In genomic region chr19:45049523-45049922, GRCm38 (mm10) we compare ENCODE assay signal across 16 mouse cellular contexts. TPM values are rescaled to one million over a fixed set of nuclear protein-coding genes. Genes with fewer than 3 reads are reported as not detected.
A peak's percentile ranks its signal among the peaks of the same experiment; 100 is the strongest.
DNase-seq lines count a peak whose midpoint lies in the region; ATAC-seq and TF ChIP-seq lines count a peak whose summit lies in the region.
"Had no signal": no experiment of that assay in that cellular context is flagged by ENCODE, and none has a peak within 500 bp of the region (broad histone marks: within the 10 kb centered on the region; RNA-seq: fewer than 3 reads in every experiment).

No protein-coding gene starts in this region.

- H3K27me3 ChIP-seq in midbrain, embryonic 13.5 days = peaks cover 18% of the 10 kb centered on the region
- peaks cover 18% of the 10 kb centered on the region for H3K27me3 ChIP-seq in midbrain, embryonic 11.5 days (ENCODE audit: control insufficient read depth, insufficient read depth, low read length)
- H3K27me3 ChIP-seq in midbrain, embryonic 15.5 days (replicated peaks) = peaks cover 4% of the 10 kb centered on the region; the same call in 1 of the 2 replicates

- no peak for TF ChIP-seq CTCF in gastrocnemius, adult 2 months (IDR thresholded peaks at IDR 0.05)

- ATAC-seq in midbrain, embryonic 13.5 days = no peak
- no peak for ATAC-seq in midbrain, embryonic 11.5 days (ENCODE audit: low FRiP score)
- no peak for ATAC-seq in midbrain, embryonic 15.5 days (replicated peaks)
- ATAC-seq: Patski had no signal

- intact Hi-C loops in gastrocnemius, adult 2 months (cut with DNase I) = no loop called here
- intact Hi-C loops in gastrocnemius, postnatal 36 days (cut with DNase I) = no loop called here

- H3K36me3 ChIP-seq in midbrain, embryonic 13.5 days = peaks cover 40% of the 10 kb centered on the region
- no peaks in the 10 kb centered on the region for H3K36me3 ChIP-seq in midbrain, embryonic 11.5 days (ENCODE audit: control insufficient read depth, insufficient read depth, low read length)
- peaks cover 16% of the 10 kb centered on the region; the same call in 1 of the 2 replicates for H3K36me3 ChIP-seq in midbrain, embryonic 15.5 days (replicated peaks)
- H3K36me3 ChIP-seq: liver, embryonic 13.5 days had no signal

- H3K4me2 ChIP-seq in midbrain, embryonic 13.5 days (replicated peaks) = peak overlapping the region; percentile 71; the same call in 1 of the 2 replicates
- no peak overlapping the region for H3K4me2 ChIP-seq in midbrain, embryonic 11.5 days
- H3K4me2 ChIP-seq in midbrain, embryonic 15.5 days = peak overlapping the region; percentile 83; the same call in 1 of the 2 replicates
- H3K4me2 ChIP-seq: liver, embryonic 13.5 days had no signal

- H3K9me3 ChIP-seq in midbrain, embryonic 13.5 days = no peaks in the 10 kb centered on the region
- H3K9me3 ChIP-seq in midbrain, embryonic 11.5 days (ENCODE audit: control insufficient read depth, low read length) = no peaks in the 10 kb centered on the region
- H3K9me3 ChIP-seq in midbrain, embryonic 15.5 days = no peaks in the 10 kb centered on the region
- H3K9me3 ChIP-seq: embryonic facial prominence, embryonic 12.5 days; heart, embryonic 13.5 days; kidney, embryonic 15.5 days; liver, embryonic 13.5 days had no signal

- peaks cover 32% of the 10 kb centered on the region for H3K4me1 ChIP-seq in midbrain, embryonic 13.5 days (replicated peaks)
- H3K4me1 ChIP-seq in midbrain, embryonic 11.5 days (ENCODE audit: control insufficient read depth, insufficient read depth, low read length) = peaks cover 21% of the 10 kb centered on the region
- H3K4me1 ChIP-seq in midbrain, embryonic 15.5 days = peaks cover 45% of the 10 kb centered on the region

- peak overlapping the region; percentile 99 for H3K27ac ChIP-seq in gastrocnemius, adult 2 months
- H3K27ac ChIP-seq in midbrain, embryonic 13.5 days = no peak overlapping the region
- H3K27ac ChIP-seq in midbrain, embryonic 11.5 days (ENCODE audit: low read depth, low read length) = no peak overlapping the region
- H3K27ac ChIP-seq in midbrain, embryonic 15.5 days = no peak overlapping the region
- H3K27ac ChIP-seq: embryonic facial prominence, embryonic 12.5 days; kidney, embryonic 15.5 days; liver, embryonic 13.5 days had no signal

- WGBS in midbrain, embryonic 13.5 days = 79% methylated on average over 9 of the region's 9 CpGs
- 84% methylated on average over 9 of the region's 9 CpGs for WGBS in midbrain, embryonic 11.5 days
- 75% methylated on average over 9 of the region's 9 CpGs for WGBS in midbrain, embryonic 15.5 days

- H3K9ac ChIP-seq in midbrain, embryonic 13.5 days (replicated peaks) = no peak overlapping the region
- no peak overlapping the region for H3K9ac ChIP-seq in midbrain, embryonic 11.5 days (ENCODE audit: low read length)
- H3K9ac ChIP-seq in midbrain, embryonic 15.5 days = 0 out of 2 replicates have a peak overlapping the region, but pooled peaks have one; percentile 79
- H3K9ac ChIP-seq: kidney, embryonic 15.5 days; liver, embryonic 13.5 days had no signal

- peak; percentile 38 for DNase-seq in gastrocnemius, adult 2 months
- no peak for DNase-seq in gastrocnemius, postnatal 4 days (ENCODE audit: low spot score in 2 of 2)
- no peak for DNase-seq in midbrain, embryonic 11.5 days (ENCODE audit: low spot score, missing footprints)
- no peak for DNase-seq in urinary bladder, postnatal 10 days (ENCODE audit: low spot score)
- DNase-seq in gastrocnemius, postnatal 36 days = no peak
- DNase-seq: cerebellum, adult 9-10 months; gastrocnemius, postnatal 25 days; liver, embryonic 13.5 days; lung, postnatal 14 days; right cerebral cortex, postnatal 25 days had no signal

- H3K4me3 ChIP-seq in gastrocnemius, adult 2 months = peak overlapping the region; percentile 76
- H3K4me3 ChIP-seq in midbrain, embryonic 13.5 days (replicated peaks) = peak overlapping the region; percentile 49; the same call in 1 of the 2 replicates
- no peak overlapping the region for H3K4me3 ChIP-seq in midbrain, embryonic 11.5 days (ENCODE audit: low read depth, low read length)
- H3K4me3 ChIP-seq in midbrain, embryonic 15.5 days = no peak overlapping the region
- H3K4me3 ChIP-seq: kidney, embryonic 15.5 days; liver, embryonic 13.5 days had no signal

RNA-seq across cellular contexts. Expression of gene Sfxn3, which starts 2.2 kb away (rescaled TPM):
- total RNA-seq in gastrocnemius, adult 2 months (2021) = 10 to 100 TPM; 17.1 to 25.1 TPM
- 10 to 100 TPM; 24.1 to 25.2 TPM for total RNA-seq in gastrocnemius, postnatal 4 days (2021)
- polyA plus RNA-seq in midbrain, embryonic 13.5 days (2015; fragmentation: Nextera tagmentation; extraction: Ambion mirVana) = 58.1 and 61.2 TPM in 2 replicates
- polyA plus RNA-seq in midbrain, embryonic 11.5 days (2014; fragmentation: Nextera tagmentation; extraction: Ambion mirVana) = 17.7 and 20.4 TPM in 2 replicates
- 89.6 and 97.2 TPM in 2 replicates for polyA plus RNA-seq in midbrain, embryonic 15.5 days (2015; fragmentation: Nextera tagmentation; extraction: Ambion mirVana)
- 10 to 100 TPM; 17.8 to 19.8 TPM for total RNA-seq in gastrocnemius, postnatal 36 days (2021)

RNA-seq across cellular contexts. Expression of gene Pdzd7, which starts 4.0 kb away (rescaled TPM):
- 1 to 10 TPM; 5.9 to 6.8 TPM for total RNA-seq in gastrocnemius, adult 2 months (2021)
- 1 to 10 TPM; 1.2 to 2.0 TPM for total RNA-seq in gastrocnemius, postnatal 4 days (2021)
- 1.3 and 1.8 TPM in 2 replicates for polyA plus RNA-seq in midbrain, embryonic 13.5 days (2015; fragmentation: Nextera tagmentation; extraction: Ambion mirVana)
- polyA plus RNA-seq in midbrain, embryonic 11.5 days (2014; fragmentation: Nextera tagmentation; extraction: Ambion mirVana) = 0.17 and 0.19 TPM in 2 replicates
- 3.2 and 4.1 TPM in 2 replicates for polyA plus RNA-seq in midbrain, embryonic 15.5 days (2015; fragmentation: Nextera tagmentation; extraction: Ambion mirVana)
- total RNA-seq in gastrocnemius, postnatal 36 days (2021) = 1 to 10 TPM; 5.1 to 5.7 TPM
- polyA plus RNA-seq: heart, embryonic 13.5 days; liver, embryonic 13.5 days had no signal

RNA-seq across cellular contexts. Expression of gene Kazald1, which starts 25.5 kb away (rescaled TPM):
- total RNA-seq in gastrocnemius, adult 2 months (2021) = 1 to 10 TPM; 4.2 to 5.9 TPM
- total RNA-seq in gastrocnemius, postnatal 4 days (2021) = 1 to 10 TPM; 8.0 to 8.9 TPM
- 0.94 and 1.1 TPM in 2 replicates for polyA plus RNA-seq in midbrain, embryonic 13.5 days (2015; fragmentation: Nextera tagmentation; extraction: Ambion mirVana)
- polyA plus RNA-seq in midbrain, embryonic 11.5 days (2014; fragmentation: Nextera tagmentation; extraction: Ambion mirVana) = 0.38 and 0.39 TPM in 2 replicates
- 1.3 TPM in 2 replicates for polyA plus RNA-seq in midbrain, embryonic 15.5 days (2015; fragmentation: Nextera tagmentation; extraction: Ambion mirVana)
- total RNA-seq in gastrocnemius, postnatal 36 days (2021) = 1 to 10 TPM; 3.9 to 7.8 TPM

RNA-seq across cellular contexts. Expression of gene Lzts2, which starts 35.3 kb away (rescaled TPM):
- 10 to 100 TPM; 21.0 to 29.3 TPM for total RNA-seq in gastrocnemius, adult 2 months (2021)
- total RNA-seq in gastrocnemius, postnatal 4 days (2021) = 10 to 100 TPM; 58.5 to 59.4 TPM
- polyA plus RNA-seq in midbrain, embryonic 13.5 days (2015; fragmentation: Nextera tagmentation; extraction: Ambion mirVana) = 24.6 and 30.9 TPM in 2 replicates
- polyA plus RNA-seq in midbrain, embryonic 11.5 days (2014; fragmentation: Nextera tagmentation; extraction: Ambion mirVana) = 35.7 and 44.1 TPM in 2 replicates
- polyA plus RNA-seq in midbrain, embryonic 15.5 days (2015; fragmentation: Nextera tagmentation; extraction: Ambion mirVana) = 25.2 and 28.6 TPM in 2 replicates
- 10 to 100 TPM; 19.3 to 20.1 TPM for total RNA-seq in gastrocnemius, postnatal 36 days (2021)

RNA-seq across cellular contexts. Expression of gene Mrpl43, which starts 43.3 kb away (rescaled TPM):
- 10 to 100 TPM; 31.0 to 42.5 TPM for total RNA-seq in gastrocnemius, adult 2 months (2021)
- total RNA-seq in gastrocnemius, postnatal 4 days (2021) = 10 to 100 TPM; 34.8 to 37.5 TPM
- polyA plus RNA-seq in midbrain, embryonic 13.5 days (2015; fragmentation: Nextera tagmentation; extraction: Ambion mirVana) = 91.3 and 91.5 TPM in 2 replicates
- polyA plus RNA-seq in midbrain, embryonic 11.5 days (2014; fragmentation: Nextera tagmentation; extraction: Ambion mirVana) = 67.3 and 69.6 TPM in 2 replicates
- polyA plus RNA-seq in midbrain, embryonic 15.5 days (2015; fragmentation: Nextera tagmentation; extraction: Ambion mirVana) = 86.9 and 88.0 TPM in 2 replicates
- 10 to 100 TPM; 33.7 to 35.1 TPM for total RNA-seq in gastrocnemius, postnatal 36 days (2021)

Comparison
In these comparisons a context has a peak if more than half of its experiments do, and no peak if none do; other contexts are left out.
1. H3K4me3 ChIP-seq: peak in gastrocnemius, adult 2 months (single experiment) and midbrain, embryonic 13.5 days (single experiment); none in midbrain, embryonic 11.5 days (single experiment) and midbrain, embryonic 15.5 days (single experiment).